Mouse (Mus musculus): ENCODE measurements around the gene Nrxn1.
"Not testable (repeated sequence)": the region's sequence is repeated elsewhere in the genome, so short reads cannot be mapped to it uniquely, and the experiment has no call there.

The Nrxn1 gene

GRCm38 (mm10) chr17:90550415-90550814 lies 542.5 kb downstream of the Nrxn1 start:
- DNase-seq = no peak

GRCm38 (mm10) chr17:90546806-90547205 lies 546.1 kb downstream of the Nrxn1 start:
- DNase-seq = no peak

DNA sequence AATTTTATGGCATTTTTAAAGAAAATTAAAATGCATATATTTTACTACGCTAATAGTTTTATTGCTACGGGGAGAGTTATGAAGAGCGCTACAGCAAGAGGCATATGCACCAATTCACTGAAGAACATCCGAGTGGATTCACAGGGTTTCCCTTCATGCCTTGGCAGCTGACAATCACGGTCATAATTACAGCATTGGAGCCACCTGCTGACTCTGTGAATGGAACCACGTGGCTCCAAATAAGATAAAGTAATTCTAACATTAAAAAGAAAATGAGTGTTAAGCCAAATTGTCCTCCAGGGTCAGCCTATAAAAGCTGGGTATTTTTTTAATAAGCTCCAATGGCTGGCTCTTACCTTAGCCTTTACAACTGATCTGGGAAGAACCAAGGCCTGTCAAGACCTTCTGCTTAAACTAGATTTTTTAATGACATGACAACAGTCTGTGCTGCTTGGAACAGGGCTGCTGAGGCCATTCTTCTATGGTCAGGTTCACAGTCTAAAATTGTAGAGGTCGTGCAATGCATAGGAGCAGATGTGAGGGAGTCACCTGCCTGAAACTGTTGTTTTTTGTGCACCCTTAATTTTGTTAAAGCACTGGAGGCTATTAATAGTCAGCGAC lies 548.1 kb downstream of the Nrxn1 start:
- DNase-seq = no peak

DNA sequence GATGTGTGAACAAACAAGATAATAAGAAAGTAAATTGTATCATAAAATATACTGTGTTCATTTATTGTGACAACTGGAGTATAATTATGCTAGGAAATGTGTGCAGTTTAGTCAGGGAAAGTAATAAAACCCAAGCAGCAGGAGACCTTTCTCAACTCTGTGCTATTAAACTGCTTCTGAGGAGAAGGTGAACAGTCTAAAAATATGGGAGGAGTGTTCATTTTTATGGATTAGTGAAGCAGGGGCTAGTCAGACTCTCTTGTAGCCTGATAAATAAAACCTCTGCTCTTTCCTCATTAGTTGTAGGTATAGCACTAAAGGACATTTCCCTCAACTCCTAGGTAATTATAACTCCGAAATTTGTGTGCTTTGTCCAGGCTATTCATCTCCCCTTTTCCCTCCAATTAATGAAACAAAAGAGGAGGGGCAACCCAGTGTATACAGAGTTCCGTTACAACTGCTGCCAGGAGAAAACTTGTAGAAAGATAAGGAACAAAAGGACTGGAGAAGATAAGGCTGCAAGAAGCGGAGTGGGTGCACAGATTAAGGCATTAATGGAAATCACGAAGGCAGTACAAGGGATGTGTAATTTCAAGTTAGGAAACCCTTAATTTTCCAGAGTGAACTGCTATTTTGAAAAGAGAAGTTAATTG lies 548.8 kb downstream of the Nrxn1 start:
- DNase-seq = no peak

DNA sequence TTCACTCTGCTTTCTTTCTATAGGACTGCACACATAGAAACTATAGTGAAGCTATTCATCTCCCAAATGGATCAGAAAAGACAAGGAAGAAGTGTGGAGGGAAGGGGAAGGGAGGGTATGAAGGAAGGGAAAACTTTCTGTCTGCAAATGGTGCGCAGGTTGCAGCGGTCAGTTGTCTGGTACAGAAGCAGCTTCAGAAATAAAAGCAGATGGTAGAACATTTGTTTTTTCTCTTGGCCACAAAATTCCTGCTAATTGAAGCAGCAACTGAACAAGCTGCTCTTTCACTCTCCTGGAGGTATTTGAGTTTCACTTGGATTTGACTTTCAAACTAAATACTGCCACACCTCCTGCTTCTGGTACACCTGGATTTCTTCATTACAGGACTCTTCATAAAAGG lies 561.4 kb downstream of the Nrxn1 start:
- DNase-seq = no peak

GRCm38 (mm10) chr17:90506026-90506425 lies 586.8 kb downstream of the Nrxn1 start:
- DNase-seq = peak; percentile 12

- DNase-seq = not testable (repeated sequence)
These were observed 588.9 kb downstream of the Nrxn1 start for GRCm38 (mm10) chr17:90503999-90504398.

- DNase-seq = peak; percentile 70
These were observed 591.7 kb downstream of the Nrxn1 start for GRCm38 (mm10) chr17:90501023-90501675.

DNA sequence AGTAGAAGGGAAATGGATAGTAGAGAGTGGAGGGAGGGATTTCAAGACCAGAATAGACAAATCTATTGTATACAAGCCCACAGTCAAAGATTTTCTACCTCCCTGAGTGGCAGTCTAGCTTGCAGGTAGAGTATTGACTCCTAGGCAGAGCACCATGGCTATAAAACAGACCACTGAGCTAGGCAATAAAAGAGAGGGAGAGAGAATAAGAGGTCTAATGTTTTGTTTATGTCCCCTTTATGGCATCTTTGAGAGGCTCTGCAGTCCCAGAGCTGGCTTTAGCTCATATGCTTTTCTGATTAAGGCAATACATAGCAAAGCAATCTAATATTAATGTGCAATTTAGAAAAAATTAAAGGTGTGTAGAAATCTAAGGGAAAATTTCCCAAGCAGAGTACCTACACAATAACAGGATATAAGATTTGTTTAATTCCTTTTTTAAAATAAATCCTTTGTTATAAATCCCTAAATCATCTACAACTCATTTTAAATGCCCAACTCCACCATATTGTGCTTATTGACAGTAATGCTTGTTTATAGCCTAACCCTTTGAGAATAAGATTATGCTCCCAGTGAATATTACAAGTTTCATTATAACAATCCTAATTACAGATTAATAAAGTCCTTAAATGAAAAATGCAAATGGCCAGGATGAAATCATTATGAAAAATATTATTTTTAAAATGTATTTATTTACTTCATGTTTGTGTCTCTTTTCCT lies 613.2 kb downstream of the Nrxn1 start:
- no peak for DNase-seq

DNA sequence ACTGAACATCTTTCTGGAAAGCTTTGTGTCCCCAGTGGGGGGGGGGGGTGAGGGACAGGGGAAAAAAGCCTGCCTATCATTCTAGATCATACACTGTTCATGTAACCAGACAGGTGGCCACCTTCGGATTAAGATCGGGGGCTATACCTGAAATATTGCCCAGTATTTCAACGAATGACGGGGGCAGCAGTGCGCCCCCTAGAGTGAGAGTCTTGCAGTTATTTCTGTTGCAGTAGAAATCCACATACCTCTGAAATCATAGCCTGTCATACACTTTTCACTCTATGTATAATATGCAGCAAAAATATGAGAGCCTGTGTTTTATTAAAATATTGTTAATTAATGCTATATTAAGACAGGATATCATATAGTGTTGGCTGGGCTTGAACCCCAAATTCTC lies 636.1 kb downstream of the Nrxn1 start:
- DNase-seq = no peak

- peak; percentile 67 for DNase-seq
These were observed 637.0 kb downstream of the Nrxn1 start for GRCm38 (mm10) chr17:90455904-90456303.

DNA sequence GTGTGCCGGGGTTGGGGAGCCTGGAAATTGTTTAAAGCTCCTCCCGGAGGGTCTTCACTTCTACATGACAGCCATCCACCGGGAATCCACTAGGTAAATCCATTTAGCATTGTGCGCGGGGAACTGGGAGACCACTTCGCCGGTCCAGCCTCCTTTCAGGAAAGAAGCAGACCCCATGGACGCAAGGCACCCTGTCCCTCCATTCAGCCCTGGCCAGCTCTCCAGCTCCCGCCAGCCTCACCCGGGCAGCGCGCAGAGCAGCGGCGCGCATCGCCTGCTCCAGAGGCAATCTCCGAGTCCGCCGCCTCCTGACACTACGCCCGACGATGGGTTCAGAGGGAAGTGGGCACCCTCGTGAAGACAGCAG lies 637.5 kb downstream of the Nrxn1 start:
- DNase-seq = peak; percentile 42

DNA sequence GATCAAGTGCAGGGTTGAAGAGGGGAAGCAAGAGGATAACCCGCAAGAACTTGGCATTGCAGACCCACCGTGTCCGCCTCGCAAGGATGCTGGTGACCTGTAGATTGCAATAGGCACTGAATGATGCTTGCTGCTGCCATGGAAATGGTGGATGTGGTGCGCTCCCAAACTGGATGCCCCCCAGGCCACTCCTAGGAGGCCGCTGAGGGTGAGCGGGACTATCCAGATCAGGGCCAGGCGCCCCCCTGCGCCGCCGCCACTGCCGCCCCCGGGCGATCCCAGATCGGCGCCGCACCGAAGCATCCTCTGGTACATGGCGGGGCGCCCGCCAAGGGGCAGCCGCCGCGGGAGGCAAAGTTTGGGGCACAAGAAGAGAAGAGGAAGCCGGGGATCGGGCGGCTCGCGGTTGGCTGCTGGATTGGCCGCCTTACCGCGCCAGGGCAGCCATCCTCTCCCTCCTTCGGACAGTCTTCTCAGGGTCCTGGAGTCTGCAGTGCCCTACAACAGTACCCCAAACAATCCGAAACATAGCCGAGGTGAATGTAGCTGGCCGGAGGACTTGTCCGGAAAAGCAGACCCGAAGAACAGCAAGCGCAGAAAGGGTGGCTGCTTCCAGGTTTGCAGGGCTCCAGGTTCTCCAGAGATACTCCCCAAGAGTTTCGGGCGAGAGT lies 638.0 kb downstream of the Nrxn1 start:
- DNase-seq = peak; percentile 40

DNA sequence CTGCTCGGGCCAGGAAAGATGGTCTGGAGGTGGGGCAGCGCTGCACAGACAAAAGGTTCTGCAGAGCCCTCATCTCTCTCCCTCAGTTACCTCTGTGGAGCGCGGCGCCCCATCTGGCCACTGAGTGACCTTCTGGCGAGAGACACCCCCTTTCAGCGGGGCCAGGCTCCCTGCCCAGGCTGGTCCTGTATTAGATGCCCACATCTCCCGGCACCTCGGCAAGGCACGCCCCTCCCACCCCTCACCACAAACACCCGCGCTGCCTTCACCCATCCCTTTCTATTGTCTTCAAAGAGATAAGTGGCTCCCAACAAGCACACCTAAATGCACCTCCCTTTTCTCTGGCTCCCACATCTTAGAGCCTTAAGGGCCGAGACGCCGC lies 638.5 kb downstream of the Nrxn1 start:
- DNase-seq = peak; percentile 22

DNA sequence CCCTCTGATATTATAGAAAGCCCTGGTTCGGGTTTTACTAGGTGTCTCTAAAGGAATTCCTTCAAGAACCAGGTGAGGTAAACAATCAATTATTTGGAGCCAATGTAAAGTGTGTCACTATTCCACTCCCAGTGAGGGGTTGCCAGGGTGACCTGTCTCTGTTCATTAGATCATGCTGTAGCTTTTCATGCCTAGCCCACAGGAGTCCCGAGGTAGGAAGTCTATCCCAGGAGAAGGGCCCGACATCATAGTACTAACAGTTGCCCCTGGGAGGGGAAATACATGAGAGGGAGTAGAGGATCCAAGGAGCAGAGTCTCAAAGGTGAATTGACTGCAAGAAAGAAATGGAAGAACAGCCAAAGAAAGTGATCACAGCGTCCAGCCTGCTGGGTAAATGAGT lies 639.6 kb downstream of the Nrxn1 start:
- no peak for DNase-seq

DNA sequence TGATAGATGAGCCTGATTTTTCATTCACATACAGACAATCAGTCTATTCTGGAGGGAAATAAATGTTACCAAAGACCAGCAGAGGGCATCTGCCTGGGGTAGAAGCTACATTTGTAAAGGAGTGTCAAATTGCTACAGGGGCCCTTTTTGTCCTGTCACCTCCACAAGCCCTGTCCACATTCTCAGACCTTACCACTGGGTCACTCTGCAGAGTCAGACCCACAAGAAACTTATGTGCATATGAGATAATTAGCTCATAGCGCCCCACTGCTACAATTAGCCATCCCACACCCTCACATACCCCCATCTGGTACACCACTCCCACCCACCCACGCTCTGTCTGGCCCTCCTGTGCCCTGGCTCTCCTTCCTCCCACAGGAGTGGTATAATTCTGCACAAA lies 640.1 kb downstream of the Nrxn1 start:
- peak; percentile 28 for DNase-seq

DNA sequence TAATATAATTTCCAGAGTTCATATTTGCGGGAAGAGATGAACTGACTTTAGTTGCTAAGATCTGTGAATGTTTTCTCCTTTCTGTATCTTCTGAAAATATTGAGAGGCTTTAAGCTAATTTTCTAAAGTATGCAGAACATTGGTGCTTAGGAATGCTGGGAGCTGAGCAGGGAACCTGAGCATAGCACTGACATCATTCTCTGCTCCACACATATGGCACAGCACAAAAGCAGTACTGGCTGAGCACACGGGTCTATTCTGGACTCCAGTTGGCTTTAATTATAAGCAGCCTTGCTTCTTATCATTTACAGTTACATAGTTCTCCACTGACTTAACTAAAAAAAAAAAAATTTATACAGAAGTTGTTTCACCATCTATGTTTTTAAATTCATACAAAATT lies 641.5 kb downstream of the Nrxn1 start:
- DNase-seq = no peak

DNA sequence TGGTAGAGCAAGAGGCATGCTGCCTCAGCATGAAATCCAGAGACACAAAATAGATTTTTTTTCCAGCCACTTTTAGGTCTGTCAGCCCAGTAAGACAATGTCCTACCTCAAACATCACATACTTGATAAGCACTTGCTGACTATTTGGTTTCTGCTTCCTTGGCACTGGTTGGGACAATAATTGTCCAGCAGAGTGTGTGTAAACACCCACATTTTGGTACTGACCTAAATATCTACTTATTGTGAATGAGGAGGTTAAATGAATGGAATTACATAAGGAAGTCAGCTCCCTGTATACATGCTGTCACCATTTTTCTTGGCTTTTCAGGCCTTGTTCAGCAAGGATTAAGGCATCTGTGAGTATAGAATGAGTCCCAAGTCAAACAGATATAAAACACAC lies 649.8 kb downstream of the Nrxn1 start:
- DNase-seq = no peak

- DNase-seq = no peak
These were observed 657.0 kb downstream of the Nrxn1 start for GRCm38 (mm10) chr17:90435836-90436235.

GRCm38 (mm10) chr17:90435371-90435770 lies 657.5 kb downstream of the Nrxn1 start:
- no peak for DNase-seq

DNA sequence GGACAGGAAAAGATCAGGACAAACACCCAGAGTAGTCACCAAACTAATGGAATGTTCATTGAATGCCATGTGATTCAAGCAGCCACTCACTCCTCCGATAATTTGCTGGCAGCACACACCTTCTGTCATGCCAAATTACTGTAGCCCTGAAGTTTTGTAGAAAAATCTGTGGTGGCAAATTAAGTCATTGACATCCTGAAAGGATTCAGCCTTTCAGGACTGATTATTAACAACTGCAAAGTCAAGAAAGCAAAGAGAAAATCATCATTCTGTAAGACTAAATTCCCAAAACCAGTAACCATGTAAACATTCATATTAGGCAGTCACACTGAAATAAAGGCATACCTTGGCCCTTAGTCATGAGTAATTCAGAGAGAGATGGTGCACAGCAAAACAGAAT lies 662.7 kb downstream of the Nrxn1 start:
- DNase-seq = no peak

DNA sequence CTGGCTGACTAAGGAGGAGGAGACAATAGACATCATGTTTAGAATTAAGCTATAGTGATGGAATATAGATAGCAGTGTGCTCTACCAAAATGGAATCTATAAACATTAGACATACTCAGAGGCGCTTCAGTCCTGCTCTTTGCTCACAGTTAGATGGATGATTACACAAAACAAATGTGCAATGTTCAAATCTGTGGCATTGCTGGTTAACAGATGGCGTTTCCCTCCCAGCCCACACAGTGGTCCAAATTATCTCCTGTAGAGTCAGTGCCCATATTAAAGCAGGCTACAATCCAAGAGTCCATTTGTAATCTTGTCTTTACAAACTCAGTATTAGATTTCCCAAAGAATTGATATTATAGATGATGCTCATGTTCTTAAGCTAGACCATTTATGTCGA lies 666.9 kb downstream of the Nrxn1 start:
- DNase-seq = no peak

- no peak for DNase-seq
These were observed 670.3 kb downstream of the Nrxn1 start for GRCm38 (mm10) chr17:90422591-90422990.
